Comparison of ENCODE assay signal across 9 mouse cellular contexts in the genomic region with DNA sequence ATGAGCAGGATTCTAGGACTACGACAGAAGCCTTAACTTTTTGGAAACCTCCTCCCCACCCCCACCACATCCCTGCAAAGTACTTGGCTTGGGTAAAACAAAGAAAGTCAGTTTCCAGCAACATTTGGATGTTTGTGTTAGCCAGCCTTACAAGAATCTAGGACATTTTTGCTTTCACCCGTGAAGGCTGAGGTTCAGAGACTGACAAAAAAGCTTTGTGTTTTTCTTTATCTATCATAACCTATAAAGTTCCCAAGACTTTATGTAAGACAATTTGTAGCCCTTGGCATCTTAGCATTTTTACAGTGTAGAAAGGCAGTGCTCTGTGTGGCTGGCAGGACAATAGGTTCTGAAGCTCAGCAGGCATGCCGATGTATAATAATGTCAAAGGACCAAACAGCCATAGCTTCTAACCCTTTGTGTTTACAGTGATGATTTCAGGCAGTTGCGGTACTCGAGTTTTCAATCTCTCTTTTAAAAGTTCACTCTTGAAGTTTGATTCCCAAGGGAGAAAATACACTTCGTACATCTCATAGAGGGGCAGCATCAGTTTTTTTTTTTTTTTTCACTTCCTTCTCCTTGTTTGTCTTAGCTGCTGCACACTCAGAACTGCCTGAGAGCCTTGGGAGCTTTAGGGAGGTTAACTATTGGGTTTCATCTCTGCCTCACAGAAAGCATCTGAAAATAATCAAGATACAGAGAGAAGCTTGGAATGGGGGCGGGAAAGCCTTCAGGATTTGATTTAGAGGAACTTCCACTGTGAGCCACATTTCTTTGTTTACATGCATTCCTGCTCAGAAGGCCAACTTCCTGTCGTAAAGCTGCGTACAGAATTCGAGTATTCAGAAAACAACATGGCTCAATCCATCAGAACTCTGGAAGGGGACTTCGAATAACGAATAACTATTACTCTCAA.
DNase-seq lines count a peak whose midpoint lies in the region; ATAC-seq and TF ChIP-seq lines count a peak whose summit lies in the region.
"Had no signal": no experiment of that assay in that cellular context is flagged by ENCODE, and none has a peak within 500 bp of the region (broad histone marks: within the 10 kb centered on the region; RNA-seq: fewer than 3 reads in every experiment).

No protein-coding gene starts in this region.

- no peak for TF ChIP-seq CTCF in hindbrain, postnatal 0 days (IDR thresholded peaks at IDR 0.05; ENCODE audit: low read depth)

- H3K27me3 ChIP-seq in hindbrain, embryonic 11.5 days (ENCODE audit: control insufficient read depth, insufficient read depth, low read length) = no peaks in the 10 kb centered on the region
- no peaks in the 10 kb centered on the region for H3K27me3 ChIP-seq in hindbrain, postnatal 0 days (ENCODE audit: insufficient read depth, low read length)
- no peaks in the 10 kb centered on the region for H3K27me3 ChIP-seq in embryonic facial prominence, embryonic 12.5 days
- no peaks in the 10 kb centered on the region for H3K27me3 ChIP-seq in neural tube, embryonic 12.5 days (replicated peaks)
- H3K27me3 ChIP-seq in liver, embryonic 12.5 days (replicated peaks) = no peaks in the 10 kb centered on the region
- no peaks in the 10 kb centered on the region for H3K27me3 ChIP-seq in liver, embryonic 11.5 days (replicated peaks; ENCODE audit: control insufficient read depth, insufficient read depth, low read length)

- H3K9me3 ChIP-seq in hindbrain, embryonic 11.5 days (ENCODE audit: control insufficient read depth, low read length) = no peaks in the 10 kb centered on the region
- no peaks in the 10 kb centered on the region for H3K9me3 ChIP-seq in hindbrain, postnatal 0 days (ENCODE audit: low read length)
- no peaks in the 10 kb centered on the region for H3K9me3 ChIP-seq in embryonic facial prominence, embryonic 12.5 days
- no peaks in the 10 kb centered on the region for H3K9me3 ChIP-seq in neural tube, embryonic 12.5 days
- H3K9me3 ChIP-seq in liver, embryonic 12.5 days (replicated peaks) = no peaks in the 10 kb centered on the region
- H3K9me3 ChIP-seq in liver, embryonic 11.5 days (ENCODE audit: control insufficient read depth, low read length) = no peaks in the 10 kb centered on the region

- DNase-seq in hindbrain, embryonic 11.5 days (ENCODE audit: low spot score) = peak; percentile 42
- DNase-seq in hindbrain, postnatal 0 days (ENCODE audit: low spot score) = no peak
- DNase-seq in kidney, adult 9 months = peak; percentile 65
- no peak for DNase-seq in thymus, postnatal 0 days (ENCODE audit: low spot score)
- no peak for DNase-seq in liver, embryonic 11.5 days (ENCODE audit: low spot score)
- DNase-seq: cerebellum, adult 8-10 months had no signal

- H3K4me2 ChIP-seq in hindbrain, embryonic 11.5 days (replicated peaks; ENCODE audit: low read depth, low read length) = no peak overlapping the region
- no peak overlapping the region for H3K4me2 ChIP-seq in hindbrain, postnatal 0 days (ENCODE audit: low read depth, low read length)
- H3K4me2 ChIP-seq in embryonic facial prominence, embryonic 12.5 days (replicated peaks) = no peak overlapping the region; the same call in 1 of the 2 replicates
- H3K4me2 ChIP-seq in neural tube, embryonic 12.5 days (replicated peaks) = peak overlapping the region; percentile 31
- H3K4me2 ChIP-seq in liver, embryonic 12.5 days = no peak overlapping the region
- H3K4me2 ChIP-seq in liver, embryonic 11.5 days = no peak overlapping the region

- no peak overlapping the region for H3K9ac ChIP-seq in hindbrain, embryonic 11.5 days (ENCODE audit: low read depth, low read length)
- no peak overlapping the region for H3K9ac ChIP-seq in hindbrain, postnatal 0 days (replicated peaks; ENCODE audit: low read length)
- no peak overlapping the region for H3K9ac ChIP-seq in embryonic facial prominence, embryonic 12.5 days
- H3K9ac ChIP-seq in neural tube, embryonic 12.5 days = no peak overlapping the region
- no peak overlapping the region for H3K9ac ChIP-seq in liver, embryonic 12.5 days
- H3K9ac ChIP-seq in liver, embryonic 11.5 days (ENCODE audit: low read depth, low read length) = no peak overlapping the region

- H3K36me3 ChIP-seq in hindbrain, embryonic 11.5 days (ENCODE audit: control insufficient read depth, insufficient read depth, low read length) = no peaks in the 10 kb centered on the region
- no peaks in the 10 kb centered on the region for H3K36me3 ChIP-seq in hindbrain, postnatal 0 days (ENCODE audit: insufficient read depth, low read length)
- no peaks in the 10 kb centered on the region for H3K36me3 ChIP-seq in embryonic facial prominence, embryonic 12.5 days
- no peaks in the 10 kb centered on the region for H3K36me3 ChIP-seq in neural tube, embryonic 12.5 days
- H3K36me3 ChIP-seq in liver, embryonic 12.5 days = no peaks in the 10 kb centered on the region
- no peaks in the 10 kb centered on the region for H3K36me3 ChIP-seq in liver, embryonic 11.5 days (ENCODE audit: control insufficient read depth, insufficient read depth, low read length)

- H3K27ac ChIP-seq in hindbrain, embryonic 11.5 days (ENCODE audit: low read depth, low read length) = no peak overlapping the region
- no peak overlapping the region; the same call in 1 of the 2 replicates for H3K27ac ChIP-seq in hindbrain, postnatal 0 days
- H3K27ac ChIP-seq in embryonic facial prominence, embryonic 12.5 days = peak overlapping the region; percentile 95
- H3K27ac ChIP-seq in neural tube, embryonic 12.5 days = no peak overlapping the region
- H3K27ac ChIP-seq in liver, embryonic 12.5 days = no peak overlapping the region
- no peak overlapping the region for H3K27ac ChIP-seq in liver, embryonic 11.5 days (ENCODE audit: low read depth, low read length)

- 45% methylated on average over 12 of the region's 12 CpGs for whole genome bisulfite sequencing in hindbrain, embryonic 11.5 days
- 32% methylated on average over 12 of the region's 12 CpGs for WGBS in hindbrain, postnatal 0 days
- 18% methylated on average over 12 of the region's 12 CpGs for WGBS in embryonic facial prominence, embryonic 12.5 days
- 19% methylated on average over 12 of the region's 12 CpGs for WGBS in neural tube, embryonic 12.5 days
- WGBS in liver, embryonic 12.5 days (ENCODE audit: insufficient replicate concordance) = 41% methylated on average over 12 of the region's 12 CpGs
- WGBS in liver, embryonic 11.5 days = 52% methylated on average over 12 of the region's 12 CpGs

- no peak for ATAC-seq in hindbrain, embryonic 11.5 days (ENCODE audit: low FRiP score)
- ATAC-seq in hindbrain, postnatal 0 days = no peak
- ATAC-seq in embryonic facial prominence, embryonic 12.5 days (ENCODE audit: insufficient number of reproducible peaks, insufficient read depth, low FRiP score, low TSS enrichment) = peak; percentile 84
- ATAC-seq in neural tube, embryonic 12.5 days (ENCODE audit: low FRiP score, low read depth) = peak; percentile 42; the same call in 1 of the 2 replicates
- ATAC-seq in liver, embryonic 12.5 days = no peak
- ATAC-seq in liver, embryonic 11.5 days (replicated peaks; ENCODE audit: low FRiP score) = no peak

- no peaks in the 10 kb centered on the region for H3K4me1 ChIP-seq in hindbrain, embryonic 11.5 days (replicated peaks; ENCODE audit: control insufficient read depth, insufficient read depth, low read length)
- H3K4me1 ChIP-seq in hindbrain, postnatal 0 days (ENCODE audit: insufficient read depth, low read length) = no peaks in the 10 kb centered on the region
- peaks cover 18% of the 10 kb centered on the region for H3K4me1 ChIP-seq in embryonic facial prominence, embryonic 12.5 days
- H3K4me1 ChIP-seq in neural tube, embryonic 12.5 days = 0 out of 2 replicates have a peak, but pooled peaks cover 6% of the 10 kb centered on the region
- H3K4me1 ChIP-seq in liver, embryonic 12.5 days = no peaks in the 10 kb centered on the region
- no peaks in the 10 kb centered on the region for H3K4me1 ChIP-seq in liver, embryonic 11.5 days (replicated peaks; ENCODE audit: control insufficient read depth, insufficient read depth, low read length)

- H3K4me3 ChIP-seq in hindbrain, embryonic 11.5 days (ENCODE audit: low read depth, low read length) = no peak overlapping the region
- H3K4me3 ChIP-seq in hindbrain, postnatal 0 days (ENCODE audit: low read length) = no peak overlapping the region
- H3K4me3 ChIP-seq in embryonic facial prominence, embryonic 12.5 days = no peak overlapping the region
- H3K4me3 ChIP-seq in neural tube, embryonic 12.5 days = no peak overlapping the region
- H3K4me3 ChIP-seq in liver, embryonic 12.5 days = no peak overlapping the region
- H3K4me3 ChIP-seq in liver, embryonic 11.5 days (ENCODE audit: low read depth, low read length) = no peak overlapping the region

Comparison
In these comparisons a context has a peak if more than half of its experiments do, and no peak if none do; other contexts are left out.
1. DNase-seq: peak in hindbrain, embryonic 11.5 days (single experiment) and kidney, adult 9 months (single experiment); none in hindbrain, postnatal 0 days (single experiment), thymus, postnatal 0 days (single experiment) and liver, embryonic 11.5 days (single experiment).
2. ATAC-seq: peak in embryonic facial prominence, embryonic 12.5 days (single experiment) and neural tube, embryonic 12.5 days (single experiment); none in hindbrain, embryonic 11.5 days (single experiment), hindbrain, postnatal 0 days (single experiment), liver, embryonic 12.5 days (single experiment) and liver, embryonic 11.5 days (single experiment).